Mouse (Mus musculus): Measurements from ENCODE around the gene Gm21985. TPM values are rescaled to one million over a fixed set of nuclear protein-coding genes. Genes with fewer than 3 reads are reported as not detected.
"Not testable (repeated sequence)": the region's sequence is repeated elsewhere in the genome, so short reads cannot be mapped to it uniquely, and the experiment has no call there.

Gm21985 gene
- polyA plus RNA-seq, 1 experiment from 2014 or later, result not detected

- H3K4me1 ChIP-seq, result no peaks in the 10 kb centered on the region
- no peaks in the 10 kb centered on the region for H3K9me3 ChIP-seq
- no peaks in the 10 kb centered on the region for H3K27me3 ChIP-seq (ENCODE audit: insufficient read depth, poor library complexity, severe bottlenecking)
- H3K36me3 ChIP-seq, result no peaks in the 10 kb centered on the region
- DNase-seq (ENCODE audit: low spot score), result no peak
- H3K4me3 ChIP-seq, result no peak overlapping the region
- no peak overlapping the region for H3K27ac ChIP-seq
Measured at GRCm38 (mm10) chr2:112445511-112445910, 179.4 kb downstream of the Gm21985 start.

- 69% methylated on average over 4 of the region's 4 CpGs for WGBS
- not testable (repeated sequence) for DNase-seq (ENCODE audit: low spot score); H3K27ac ChIP-seq; H3K36me3 ChIP-seq; H3K9me3 ChIP-seq; H3K4me1 ChIP-seq; H3K27me3 ChIP-seq (ENCODE audit: insufficient read depth, poor library complexity, severe bottlenecking); H3K4me3 ChIP-seq
Measured at GRCm38 (mm10) chr2:112448046-112448445, 181.9 kb downstream of the Gm21985 start.

- Histone ChIP-seq H3K27me3 (ENCODE audit: insufficient read depth, poor library complexity, severe bottlenecking) (no peaks in the 10 kb centered on the region), H3K27ac (no peak overlapping the region), H3K36me3 (no peaks in the 10 kb centered on the region), H3K4me1 (no peaks in the 10 kb centered on the region), H3K9me3 (no peaks in the 10 kb centered on the region), H3K4me3 (no peak overlapping the region)
- no peak for DNase-seq (ENCODE audit: low spot score)
Measured at GRCm38 (mm10) chr2:112448510-112449059, 182.5 kb downstream of the Gm21985 start.

- Histone ChIP-seq H3K4me1 (no peaks in the 10 kb centered on the region), H3K36me3 (no peaks in the 10 kb centered on the region), H3K27ac (no peak overlapping the region), H3K27me3 (ENCODE audit: insufficient read depth, poor library complexity, severe bottlenecking) (no peaks in the 10 kb centered on the region), H3K4me3 (no peak overlapping the region), H3K9me3 (no peaks in the 10 kb centered on the region)
- 30% methylated on average over 4 of the region's 4 CpGs for WGBS
- no peak for DNase-seq (ENCODE audit: low spot score)
Measured at GRCm38 (mm10) chr2:112449597-112450296, 183.6 kb downstream of the Gm21985 start.

- not testable (repeated sequence) for H3K27me3 ChIP-seq (ENCODE audit: insufficient read depth, poor library complexity, severe bottlenecking); H3K4me1 ChIP-seq; DNase-seq (ENCODE audit: low spot score); H3K9me3 ChIP-seq; H3K4me3 ChIP-seq; H3K36me3 ChIP-seq; H3K27ac ChIP-seq
Measured at GRCm38 (mm10) chr2:112452513-112452912, 186.4 kb downstream of the Gm21985 start.

GRCm38 (mm10) chr2:112454125-112454861 is 188.2 kb downstream of the Gm21985 start:
- H3K27me3 ChIP-seq (ENCODE audit: insufficient read depth, poor library complexity, severe bottlenecking), result no peaks in the 10 kb centered on the region
- H3K27ac ChIP-seq, result peak overlapping the region; percentile 90
- H3K36me3 ChIP-seq, result 0 out of 2 replicates have a peak, but pooled peaks cover 3% of the 10 kb centered on the region
- peak overlapping the region; percentile 86 for H3K4me3 ChIP-seq
- WGBS, result 27% methylated on average over 17 of the region's 17 CpGs
- H3K4me1 ChIP-seq, result peaks cover 8% of the 10 kb centered on the region; the same call in 1 of the 2 replicates
- H3K9me3 ChIP-seq, result no peaks in the 10 kb centered on the region
- DNase-seq (ENCODE audit: low spot score), result no peak

- WGBS, result under 1% methylated on average over 49 of the region's 49 CpGs
- Histone ChIP-seq H3K36me3 (peaks cover 10% of the 10 kb centered on the region), H3K27ac (peak within 1 kb of the TSS; percentile 90)
Measured at GRCm38 (mm10) chr2:112454862-112455564, 188.9 kb downstream of the Gm21985 start, which contains the start of gene Emc7. Gene Emc7 (plus strand): TSS chr2:112454997.

More at GRCm38 (mm10) chr2:112454862-112455564, 188.9 kb downstream of the Gm21985 start, which contains the start of gene Emc7:
- H3K9me3 ChIP-seq, result no peaks in the 10 kb centered on the region
- H3K4me3 ChIP-seq, result peak within 1 kb of the TSS; percentile 86
- DNase-seq (ENCODE audit: low spot score), result peak; percentile 98
- no peaks in the 10 kb centered on the region for H3K27me3 ChIP-seq (ENCODE audit: insufficient read depth, poor library complexity, severe bottlenecking)
- peaks cover 8% of the 10 kb centered on the region; the same call in 1 of the 2 replicates for H3K4me1 ChIP-seq

Other genes starting within 250 kb of the Gm21985 start
- not detected in 2 replicates for gene Olfr1311, start 241.9 kb upstream of the Gm21985 start, polyA plus RNA-seq (2016; fragmentation: Nextera tagmentation; extraction: Ambion mirVana)
- not detected in 2 replicates for gene Olfr1312, start 216.1 kb upstream of the Gm21985 start, polyA plus RNA-seq (2016; fragmentation: Nextera tagmentation; extraction: Ambion mirVana)
- not detected in 2 replicates for gene Olfr1313, start 188.5 kb upstream of the Gm21985 start, polyA plus RNA-seq (2016; fragmentation: Nextera tagmentation; extraction: Ambion mirVana)
- gene Olfr1314, start 169.5 kb upstream of the Gm21985 start, polyA plus RNA-seq (2016; fragmentation: Nextera tagmentation; extraction: Ambion mirVana), result not detected in 2 replicates
- not detected in 2 replicates for gene Olfr1315-ps1, start 150.9 kb upstream of the Gm21985 start, polyA plus RNA-seq (2016; fragmentation: Nextera tagmentation; extraction: Ambion mirVana)
- not detected in 2 replicates for gene Olfr1316, start 131.3 kb upstream of the Gm21985 start, polyA plus RNA-seq (2016; fragmentation: Nextera tagmentation; extraction: Ambion mirVana)
- not detected in 2 replicates for gene Olfr1317, start 126.0 kb upstream of the Gm21985 start, polyA plus RNA-seq (2016; fragmentation: Nextera tagmentation; extraction: Ambion mirVana)
- gene Olfr1318, start 112.1 kb upstream of the Gm21985 start, polyA plus RNA-seq (2016; fragmentation: Nextera tagmentation; extraction: Ambion mirVana), result not detected in 2 replicates
- gene Lpcat4, start 26.8 kb upstream of the Gm21985 start, polyA plus RNA-seq (2016; fragmentation: Nextera tagmentation; extraction: Ambion mirVana), result 22.0 and 23.0 TPM in 2 replicates
- 0.04 and 0.07 TPM in 2 replicates for gene Nutm1, start 7.0 kb upstream of the Gm21985 start, polyA plus RNA-seq (2016; fragmentation: Nextera tagmentation; extraction: Ambion mirVana)
- gene Nop10, start 4.4 kb upstream of the Gm21985 start, polyA plus RNA-seq (2016; fragmentation: Nextera tagmentation; extraction: Ambion mirVana), result 188 and 206 TPM in 2 replicates
- gene Slc12a6, start 489 bp upstream of the Gm21985 start, polyA plus RNA-seq (2016; fragmentation: Nextera tagmentation; extraction: Ambion mirVana), result 9.5 and 10.4 TPM in 2 replicates
- 114 and 134 TPM in 2 replicates for gene Emc4, start 101.7 kb downstream of the Gm21985 start, polyA plus RNA-seq (2016; fragmentation: Nextera tagmentation; extraction: Ambion mirVana)
- gene Katnbl1, start 112.9 kb downstream of the Gm21985 start, polyA plus RNA-seq (2016; fragmentation: Nextera tagmentation; extraction: Ambion mirVana), result 27.4 and 36.6 TPM in 2 replicates
- gene Emc7, start 188.7 kb downstream of the Gm21985 start, polyA plus RNA-seq (2016; fragmentation: Nextera tagmentation; extraction: Ambion mirVana), result 16.1 and 18.5 TPM in 2 replicates
- gene Chrm5, start 214.5 kb downstream of the Gm21985 start, polyA plus RNA-seq (2016; fragmentation: Nextera tagmentation; extraction: Ambion mirVana), result not detected in 2 replicates
- gene Aven, start 226.7 kb downstream of the Gm21985 start, polyA plus RNA-seq (2016; fragmentation: Nextera tagmentation; extraction: Ambion mirVana), result 6.5 and 12.5 TPM in 2 replicates